Mouse (Mus musculus) intestine, postnatal 0 days (tissue): Measurements from ENCODE around the gene Ms4a18. TPM values are rescaled to one million over a fixed set of nuclear protein-coding genes. Genes with fewer than 3 reads are reported as not detected.

ENCODE experiments used
- ATAC-seq: fragments of 200-750 bp; cut with Nextera tagmentation; 2 replicates; pipeline ENCODE4 v1.8.0; 2017; ENCODE audit warnings: mild to moderate bottlenecking, moderate TSS enrichment, moderate library complexity
- H3K27ac ChIP-seq: fragments of 300-500 bp; sonication (generic); 2 replicates; pipeline ENCODE4 v1.5.1; 2014; ENCODE audit warnings: mild to moderate bottlenecking, low read depth, low read length, moderate library complexity
- H3K27me3 ChIP-seq: fragments of 300-500 bp; sonication (generic); replicated peaks from 2 replicates; pipeline ENCODE4 v1.6.1; 2014; ENCODE audit warnings: low read length, mixed read lengths; ENCODE audit not compliant: control insufficient read depth, insufficient read depth
- H3K36me3 ChIP-seq: fragments of 300-500 bp; sonication (generic); 2 replicates; pipeline ENCODE4 v1.6.1; 2014; ENCODE audit warnings: mild to moderate bottlenecking, moderate library complexity; ENCODE audit not compliant: control insufficient read depth, insufficient read depth
- H3K4me1 ChIP-seq: fragments of 300-500 bp; sonication (generic); replicated peaks from 2 replicates; pipeline ENCODE4 v1.6.1; 2014; ENCODE audit warnings: antibody characterized with exemption, low read length, mixed read lengths; ENCODE audit not compliant: control insufficient read depth, insufficient read depth
- H3K4me2 ChIP-seq: fragments of 300-500 bp; sonication (generic); replicated peaks from 2 replicates; pipeline ENCODE4 v1.6.1; 2014; ENCODE audit warnings: low read depth, mild to moderate bottlenecking, moderate library complexity
- H3K4me3 ChIP-seq: fragments of 300-500 bp; sonication (generic); 2 replicates; pipeline ENCODE4 v1.5.1; 2014; ENCODE audit warnings: low read depth, low read length
- H3K9ac ChIP-seq: fragments of 300-500 bp; sonication (generic); 2 replicates; pipeline ENCODE4 v1.6.1; 2014; ENCODE audit warnings: mild to moderate bottlenecking, low read depth, low read length
- H3K9me3 ChIP-seq: fragments of 300-500 bp; sonication (generic); 2 replicates; pipeline ENCODE4 v1.6.1; 2016; ENCODE audit warnings: mixed run types; ENCODE audit not compliant: control insufficient read depth
- CTCF ChIP-seq: sonication (generic); IDR thresholded peaks from 2 replicates; pipeline ENCODE4 v1.5.1; 2016; ENCODE audit warnings: low read depth, mild to moderate bottlenecking, control low read depth, antibody characterized with exemption, moderate library complexity
- WGBS: fragments of 180-500 bp; shearing (Covaris S2); extraction: QIAGEN DNeasy Blood & Tissue Kit; methylation state at CpG from one replicate; pipeline ENCODE4 v1.1.7; 2014; 5-methylcytosine and 5-hydroxymethylcytosine counted together
- polyA plus RNA-seq: library from polyadenylated mRNA; unstranded; fragments of >200 nt; fragmentation: Nextera tagmentation; extraction: Ambion mirVana; gene quantifications from 2 replicates; pipeline ENCODE4 v1.2.1, GENCODE M21; 2015

Ms4a18 gene
- polyA plus RNA-seq, 1 experiment from 2014 or later, result 31.8 TPM

GRCm38 (mm10) chr19:11052877-11053276, 35.0 kb upstream of the Ms4a18 start:
- Histone ChIP-seq H3K4me2 (no peak overlapping the region; the same call in 1 of the 2 replicates), H3K9me3 (no peaks in the 10 kb centered on the region), H3K4me1 (no peaks in the 10 kb centered on the region), H3K27me3 (no peaks in the 10 kb centered on the region), H3K9ac (no peak overlapping the region), H3K4me3 (no peak overlapping the region), H3K36me3 (no peaks in the 10 kb centered on the region), H3K27ac (no peak overlapping the region)
- 33% methylated on average over 5 of the region's 5 CpGs for WGBS
- ATAC-seq, result peak; percentile 37
- no peak for TF ChIP-seq CTCF

- TF ChIP-seq CTCF, result no peak
- no peaks in the 10 kb centered on the region for H3K27me3 ChIP-seq
- 39% methylated on average over 2 of the region's 2 CpGs for WGBS
These were observed 32.5 kb upstream of the Ms4a18 start for GRCm38 (mm10) chr19:11050286-11050685.

GRCm38 (mm10) chr19:11049426-11049825, 31.6 kb upstream of the Ms4a18 start:
- ATAC-seq, result peak; percentile 58
- no peak for TF ChIP-seq CTCF
- peaks cover 4% of the 10 kb centered on the region for H3K4me1 ChIP-seq
- H3K27ac ChIP-seq, result peak overlapping the region; percentile 52
- no peak overlapping the region for H3K9ac ChIP-seq
- H3K9me3 ChIP-seq, result no peaks in the 10 kb centered on the region
- H3K36me3 ChIP-seq, result no peaks in the 10 kb centered on the region
- no peaks in the 10 kb centered on the region for H3K27me3 ChIP-seq
- no peak overlapping the region for H3K4me3 ChIP-seq
- no peak overlapping the region for H3K4me2 ChIP-seq

More at GRCm38 (mm10) chr19:11050286-11050685, 32.5 kb upstream of the Ms4a18 start:
- Histone ChIP-seq H3K4me3 (no peak overlapping the region), H3K27ac (peak overlapping the region; percentile 71; the same call in 1 of the 2 replicates), H3K9me3 (no peaks in the 10 kb centered on the region), H3K36me3 (no peaks in the 10 kb centered on the region), H3K4me1 (peaks cover 4% of the 10 kb centered on the region), H3K9ac (no peak overlapping the region), H3K4me2 (peak overlapping the region; percentile 17; the same call in 1 of the 2 replicates)
- no peak for ATAC-seq

GRCm38 (mm10) chr19:11048503-11048902, 30.7 kb upstream of the Ms4a18 start:
- H3K9ac ChIP-seq, result no peak overlapping the region
- H3K36me3 ChIP-seq, result no peaks in the 10 kb centered on the region
- no peak for ATAC-seq
- TF ChIP-seq CTCF, result no peak
- WGBS, result 67% methylated on average over 1 of the region's 1 CpGs
- peaks cover 4% of the 10 kb centered on the region for H3K4me1 ChIP-seq
- H3K27me3 ChIP-seq, result no peaks in the 10 kb centered on the region
- H3K4me2 ChIP-seq, result no peak overlapping the region
- H3K27ac ChIP-seq, result no peak overlapping the region
- H3K4me3 ChIP-seq, result no peak overlapping the region
- H3K9me3 ChIP-seq, result no peaks in the 10 kb centered on the region

GRCm38 (mm10) chr19:11048009-11048408, 30.2 kb upstream of the Ms4a18 start:
- Histone ChIP-seq H3K36me3 (no peaks in the 10 kb centered on the region), H3K27ac (no peak overlapping the region), H3K4me1 (peaks cover 4% of the 10 kb centered on the region), H3K4me2 (no peak overlapping the region), H3K4me3 (no peak overlapping the region), H3K9me3 (no peaks in the 10 kb centered on the region), H3K9ac (no peak overlapping the region), H3K27me3 (no peaks in the 10 kb centered on the region)
- no peak for ATAC-seq
- no peak for TF ChIP-seq CTCF
- 66% methylated on average over 6 of the region's 6 CpGs for WGBS

- Histone ChIP-seq H3K27me3 (no peaks in the 10 kb centered on the region), H3K4me1 (peaks cover 4% of the 10 kb centered on the region), H3K9me3 (no peaks in the 10 kb centered on the region), H3K9ac (peak overlapping the region; percentile 26; the same call in 1 of the 2 replicates), H3K4me3 (peak overlapping the region; percentile 25), H3K4me2 (peak overlapping the region; percentile 67), H3K27ac (no peak overlapping the region), H3K36me3 (no peaks in the 10 kb centered on the region)
- peak; percentile 98 for ATAC-seq
- 10% methylated on average over 30 of the region's 40 CpGs for WGBS
- TF ChIP-seq CTCF, result peak; percentile 86
These were observed 27.3 kb upstream of the Ms4a18 start for GRCm38 (mm10) chr19:11044996-11045711.
